7 mouse cellular contexts compared by ENCODE assay signal in genomic region chr10:127080901-127081780, GRCm38 (mm10). TPM values are rescaled to one million over a fixed set of nuclear protein-coding genes. Genes with fewer than 3 reads are reported as not detected.
DNase-seq lines count a peak whose midpoint lies in the region; ATAC-seq and TF ChIP-seq lines count a peak whose summit lies in the region.

No protein-coding gene starts in this region.

- H3K4me3 ChIP-seq in lung, embryonic 15.5 days, result peak overlapping the region; percentile 28
- no peak overlapping the region for H3K4me3 ChIP-seq in lung, adult 2 months (replicated peaks; ENCODE audit: extremely low read depth, low read depth, low read length)
- peak overlapping the region; percentile 62 for H3K4me3 ChIP-seq in embryonic facial prominence, embryonic 12.5 days
- no peak overlapping the region; a peak in 1 of 4 replicates for H3K4me3 ChIP-seq in liver, embryonic 14.5 days (ENCODE audit: insufficient read depth in 1 of 2, low read depth in 2 of 2, low read length in 2 of 2)

- intact Hi-C loops in heart, postnatal 14 days (cut with DNase I), result no loop called here

- H3K27ac ChIP-seq in lung, embryonic 15.5 days, result no peak overlapping the region
- H3K27ac ChIP-seq in embryonic facial prominence, embryonic 12.5 days, result no peak overlapping the region
- no peak overlapping the region for H3K27ac ChIP-seq in liver, embryonic 14.5 days

- H3K27me3 ChIP-seq in lung, embryonic 15.5 days, result peaks cover 94% of the 10 kb centered on the region
- H3K27me3 ChIP-seq in embryonic facial prominence, embryonic 12.5 days, result peaks cover 90% of the 10 kb centered on the region
- peaks cover 38% of the 10 kb centered on the region for H3K27me3 ChIP-seq in liver, embryonic 14.5 days (ENCODE audit: control insufficient read depth, insufficient read depth, low read length)

- H3K9me3 ChIP-seq in lung, embryonic 15.5 days, result no peaks in the 10 kb centered on the region
- H3K9me3 ChIP-seq in embryonic facial prominence, embryonic 12.5 days, result no peaks in the 10 kb centered on the region
- no peaks in the 10 kb centered on the region for H3K9me3 ChIP-seq in liver, embryonic 14.5 days (ENCODE audit: control insufficient read depth, low read length)

- TF ChIP-seq CTCF in lung, adult 2 months (IDR thresholded peaks at IDR 0.05; ENCODE audit: insufficient read depth, low read length), result no peak
- no peak for TF ChIP-seq CTCF in liver, embryonic 14.5 days (IDR thresholded peaks at IDR 0.05; ENCODE audit: low read depth)

- no peak for TF ChIP-seq POLR2A in lung, adult 2 months (IDR thresholded peaks at IDR 0.05; ENCODE audit: borderline replicate concordance, extremely low read depth, low read depth, low read length)

- H3K9ac ChIP-seq in lung, embryonic 15.5 days, result no peak overlapping the region
- peak overlapping the region; percentile 40; the same call in 1 of the 2 replicates for H3K9ac ChIP-seq in embryonic facial prominence, embryonic 12.5 days
- H3K9ac ChIP-seq in liver, embryonic 14.5 days (replicated peaks), result no peak overlapping the region

- no peak for ATAC-seq in lung, embryonic 15.5 days (ENCODE audit: borderline replicate concordance, extremely low read depth, low FRiP score, low TSS enrichment)
- no peak for ATAC-seq in embryonic facial prominence, embryonic 12.5 days (ENCODE audit: insufficient number of reproducible peaks, insufficient read depth, low FRiP score, low TSS enrichment)
- ATAC-seq in liver, embryonic 14.5 days (ENCODE audit: insufficient read depth), result no peak

- WGBS in lung, embryonic 15.5 days, result 2% methylated on average over 48 of the region's 48 CpGs
- WGBS in lung, adult 2 months, result 11% methylated on average over 48 of the region's 48 CpGs
- 3% methylated on average over 48 of the region's 48 CpGs for WGBS in embryonic facial prominence, embryonic 12.5 days
- WGBS in liver, embryonic 14.5 days (ENCODE audit: insufficient replicate concordance), result 27% methylated on average over 48 of the region's 48 CpGs

- H3K4me2 ChIP-seq in lung, embryonic 15.5 days, result peak overlapping the region; percentile 56
- H3K4me2 ChIP-seq in embryonic facial prominence, embryonic 12.5 days (replicated peaks), result peak overlapping the region; percentile 99
- peak overlapping the region; percentile 44 for H3K4me2 ChIP-seq in liver, embryonic 14.5 days (ENCODE audit: low read depth)

- peaks cover 41% of the 10 kb centered on the region for H3K4me1 ChIP-seq in lung, embryonic 15.5 days
- peaks cover 3% of the 10 kb centered on the region for H3K4me1 ChIP-seq in lung, adult 2 months (ENCODE audit: control insufficient read depth, insufficient read depth, low read length)
- H3K4me1 ChIP-seq in embryonic facial prominence, embryonic 12.5 days, result peaks cover 30% of the 10 kb centered on the region
- peaks cover 2 to 7% of the 10 kb centered on the region in 2 experiments; a peak in 3 of 4 replicates for H3K4me1 ChIP-seq in liver, embryonic 14.5 days (replicated peaks; ENCODE audit: control insufficient read depth in 2 of 2, insufficient read depth in 2 of 2, low read length in 1 of 2)

- TF ChIP-seq EP300 in liver, embryonic 14.5 days (IDR thresholded peaks at IDR 0.05; ENCODE audit: low read depth), result no peak

- no peak for DNase-seq in lung, adult 2 months
- DNase-seq in heart, postnatal 14 days, result peak; percentile 58 to 68
- no peak for DNase-seq in liver, embryonic 14.5 days (ENCODE audit: low read depth in 3 of 3, low spot score in 3 of 3)
- peak; percentile 74 for DNase-seq in testis, postnatal 10 days (ENCODE audit: low spot score)
- DNase-seq in ovary, adult 18-20 months (ENCODE audit: low spot score), result no peak

- no peaks in the 10 kb centered on the region for H3K36me3 ChIP-seq in lung, embryonic 15.5 days
- H3K36me3 ChIP-seq in embryonic facial prominence, embryonic 12.5 days, result no peaks in the 10 kb centered on the region
- H3K36me3 ChIP-seq in liver, embryonic 14.5 days (replicated peaks; ENCODE audit: control insufficient read depth, insufficient read depth, low read depth), result no peaks in the 10 kb centered on the region

RNA-seq across cellular contexts. Expression of gene Agap2, which starts 6.1 kb away (rescaled TPM):
- polyA plus RNA-seq in lung, embryonic 15.5 days (2015; fragmentation: Nextera tagmentation; extraction: Ambion mirVana), result 0.05 and 0.07 TPM in 2 replicates
- 5.2 and 7.7 TPM in 2 replicates for polyA plus RNA-seq in lung, adult 2 months (2012; rRNA removed)
- 0.32 and 0.82 TPM in 2 replicates for polyA plus RNA-seq in embryonic facial prominence, embryonic 12.5 days (2016; fragmentation: Nextera tagmentation; extraction: Ambion mirVana)
- 10 to 100 TPM; 12.2 to 12.3 TPM for total RNA-seq in heart, postnatal 14 days (2021)
- 3.0 and 3.7 TPM in 2 replicates for polyA plus RNA-seq in liver, embryonic 14.5 days (2012; rRNA removed)
- polyA plus RNA-seq in liver, embryonic 14.5 days (2014; fragmentation: Nextera tagmentation; extraction: Ambion mirVana), result 0.57 and 0.59 TPM in 2 replicates

RNA-seq across cellular contexts. Expression of gene Tspan31, which starts 11.1 kb away (rescaled TPM):
- 161 and 175 TPM in 2 replicates for polyA plus RNA-seq in lung, embryonic 15.5 days (2015; fragmentation: Nextera tagmentation; extraction: Ambion mirVana)
- polyA plus RNA-seq in lung, adult 2 months (2012; rRNA removed), result 60.8 and 99.3 TPM in 2 replicates
- polyA plus RNA-seq in embryonic facial prominence, embryonic 12.5 days (2016; fragmentation: Nextera tagmentation; extraction: Ambion mirVana), result 167 and 170 TPM in 2 replicates
- total RNA-seq in heart, postnatal 14 days (2021), result 10 to 100 TPM; 47.3 to 50.0 TPM
- polyA plus RNA-seq in liver, embryonic 14.5 days (2012; rRNA removed), result 35.8 and 41.8 TPM in 2 replicates
- 18.9 and 23.8 TPM in 2 replicates for polyA plus RNA-seq in liver, embryonic 14.5 days (2014; fragmentation: Nextera tagmentation; extraction: Ambion mirVana)

RNA-seq across cellular contexts. Expression of gene Cdk4, which starts 17.8 kb away (rescaled TPM):
- 1,786 and 1,890 TPM in 2 replicates for polyA plus RNA-seq in lung, embryonic 15.5 days (2015; fragmentation: Nextera tagmentation; extraction: Ambion mirVana)
- polyA plus RNA-seq in lung, adult 2 months (2012; rRNA removed), result 151 and 182 TPM in 2 replicates
- polyA plus RNA-seq in embryonic facial prominence, embryonic 12.5 days (2016; fragmentation: Nextera tagmentation; extraction: Ambion mirVana), result 2,215 and 2,234 TPM in 2 replicates
- total RNA-seq in heart, postnatal 14 days (2021), result 100 to 1,000 TPM in 1 of 2 experiments, 10 to 100 TPM in 1; 92.4 to 113 TPM
- polyA plus RNA-seq in liver, embryonic 14.5 days (2012; rRNA removed), result 175 and 221 TPM in 2 replicates
- polyA plus RNA-seq in liver, embryonic 14.5 days (2014; fragmentation: Nextera tagmentation; extraction: Ambion mirVana), result 519 and 576 TPM in 2 replicates

RNA-seq across cellular contexts. Expression of gene March9, which starts 21.2 kb away (rescaled TPM):
- polyA plus RNA-seq in lung, embryonic 15.5 days (2015; fragmentation: Nextera tagmentation; extraction: Ambion mirVana), result 0.61 and 0.86 TPM in 2 replicates
- polyA plus RNA-seq in lung, adult 2 months (2012; rRNA removed), result 5.4 and 6.1 TPM in 2 replicates
- polyA plus RNA-seq in embryonic facial prominence, embryonic 12.5 days (2016; fragmentation: Nextera tagmentation; extraction: Ambion mirVana), result 2.2 and 2.4 TPM in 2 replicates
- total RNA-seq in heart, postnatal 14 days (2021), result 1 to 10 TPM; 1.6 TPM
- 0.07 and 0.12 TPM in 2 replicates for polyA plus RNA-seq in liver, embryonic 14.5 days (2012; rRNA removed)
- polyA plus RNA-seq in liver, embryonic 14.5 days (2014; fragmentation: Nextera tagmentation; extraction: Ambion mirVana), result not detected in 2 replicates

RNA-seq across cellular contexts. Expression of gene Cyp27b1, which starts 33.1 kb away (rescaled TPM):
- 0.16 and 0.25 TPM in 2 replicates for polyA plus RNA-seq in lung, embryonic 15.5 days (2015; fragmentation: Nextera tagmentation; extraction: Ambion mirVana)
- 0.14 and 0.26 TPM in 2 replicates for polyA plus RNA-seq in lung, adult 2 months (2012; rRNA removed)
- polyA plus RNA-seq in embryonic facial prominence, embryonic 12.5 days (2016; fragmentation: Nextera tagmentation; extraction: Ambion mirVana), result 0.09 and 0.10 TPM in 2 replicates
- total RNA-seq in heart, postnatal 14 days (2021), result under 1 TPM; 0.27 to 0.50 TPM
- 0.07 and 0.08 TPM in 2 replicates for polyA plus RNA-seq in liver, embryonic 14.5 days (2012; rRNA removed)
- polyA plus RNA-seq in liver, embryonic 14.5 days (2014; fragmentation: Nextera tagmentation; extraction: Ambion mirVana), result not detected in 2 replicates

Comparison
In these comparisons a context has a peak if more than half of its experiments do, and no peak if none do; other contexts are left out.
1. H3K4me3 ChIP-seq: peak in lung, embryonic 15.5 days (single experiment) and embryonic facial prominence, embryonic 12.5 days (single experiment); none in lung, adult 2 months (single experiment) and liver, embryonic 14.5 days (0 of 2).
2. H3K4me2 ChIP-seq: peak in every context shown above with its lines; median percentile 99 in embryonic facial prominence, embryonic 12.5 days; 56 in lung, embryonic 15.5 days; 44 in liver, embryonic 14.5 days.
3. DNase-seq: peak in heart, postnatal 14 days (2 of 2) and testis, postnatal 10 days (single experiment); none in lung, adult 2 months (single experiment), liver, embryonic 14.5 days (0 of 3) and ovary, adult 18-20 months (single experiment).